Mouse (Mus musculus) kidney, embryonic 14.5 days (tissue): ENCODE data around the gene Ttc30a2. TPM values are rescaled to one million over a fixed set of nuclear protein-coding genes. Genes with fewer than 3 reads are reported as not detected.

Experiments used
- ATAC-seq: fragments of 200-750 bp; cut with Nextera tagmentation; 2 replicates; pipeline ENCODE4 v1.8.0; 2017; ENCODE audit warnings: moderate number of reproducible peaks, mild to moderate bottlenecking, moderate TSS enrichment, moderate library complexity; ENCODE audit not compliant: low FRiP score, low TSS enrichment
- H3K27ac ChIP-seq: fragments of 300-500 bp; sonication (generic); 2 replicates; pipeline ENCODE4 v1.5.1; 2014; ENCODE audit warnings: low read depth, mild to moderate bottlenecking, low read length, moderate library complexity, mixed read lengths
- H3K27me3 ChIP-seq: fragments of 300-500 bp; sonication (generic); 2 replicates; pipeline ENCODE4 v1.6.1; 2014; ENCODE audit warnings: mild to moderate bottlenecking, low read length; ENCODE audit not compliant: control insufficient read depth, insufficient read depth
- H3K36me3 ChIP-seq: fragments of 300-500 bp; sonication (generic); 2 replicates; pipeline ENCODE4 v1.6.1; 2014; ENCODE audit warnings: low read length, mixed read lengths; ENCODE audit not compliant: control insufficient read depth, insufficient read depth
- H3K4me1 ChIP-seq: fragments of 300-500 bp; sonication (generic); 2 replicates; pipeline ENCODE4 v1.6.1; 2014; ENCODE audit warnings: low read length, mixed read lengths; ENCODE audit not compliant: control insufficient read depth, insufficient read depth
- H3K4me2 ChIP-seq: fragments of 300-500 bp; sonication (generic); replicated peaks from 2 replicates; pipeline ENCODE4 v1.6.1; 2014; ENCODE audit warnings: low read depth, mild to moderate bottlenecking, low read length
- H3K4me3 ChIP-seq: fragments of 300-500 bp; sonication (generic); 2 replicates; pipeline ENCODE4 v1.5.1; 2014; ENCODE audit warnings: mild to moderate bottlenecking, low read length
- H3K9ac ChIP-seq: fragments of 300-500 bp; sonication (generic); 2 replicates; pipeline ENCODE4 v1.6.1; 2014; ENCODE audit warnings: low read depth, mild to moderate bottlenecking, low read length, moderate library complexity
- H3K9me3 ChIP-seq: fragments of 300-500 bp; sonication (generic); 2 replicates; pipeline ENCODE4 v1.6.1; 2016; ENCODE audit warnings: low read length; ENCODE audit not compliant: control insufficient read depth
- WGBS: fragments of 180-500 bp; shearing (Covaris S2); extraction: QIAGEN DNeasy Blood & Tissue Kit; methylation state at CpG from one replicate; pipeline ENCODE4 v1.1.7; 2014; 5-methylcytosine and 5-hydroxymethylcytosine counted together
- polyA plus RNA-seq: library from polyadenylated mRNA; unstranded; fragments of >200 nt; fragmentation: Nextera tagmentation; extraction: Ambion mirVana; gene quantifications from 2 replicates; pipeline ENCODE4 v1.2.1, GENCODE M21; 2014

The Ttc30a2 gene
- polyA plus RNA-seq, 1 experiment from 2014 or later = 0.76 TPM

DNA sequence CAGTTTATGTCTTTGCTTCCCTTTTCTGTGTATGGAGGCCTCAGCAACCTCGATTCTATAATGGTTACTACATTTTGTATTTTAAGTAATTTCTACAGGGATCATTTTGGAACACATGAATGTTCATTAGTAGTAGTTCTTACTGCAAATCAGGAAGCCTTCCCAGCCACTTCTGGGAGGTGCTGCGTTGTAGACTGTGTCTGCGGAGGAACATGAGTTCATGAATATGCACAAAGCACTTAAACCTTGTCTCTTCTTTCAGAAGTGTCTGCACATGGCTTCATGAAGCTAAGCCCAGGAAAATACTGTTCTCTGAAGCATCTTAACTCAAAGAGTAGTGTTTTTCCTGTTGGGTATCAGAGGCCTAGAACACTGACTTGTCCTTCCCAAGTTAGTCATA, 50.0 kb downstream of the Ttc30a2 start:
- Histone ChIP-seq H3K36me3 (peaks cover 20% of the 10 kb centered on the region), H3K4me2 (no peak overlapping the region), H3K9ac (no peak overlapping the region), H3K27ac (no peak overlapping the region), H3K9me3 (no peaks in the 10 kb centered on the region), H3K4me1 (no peaks in the 10 kb centered on the region), H3K27me3 (no peaks in the 10 kb centered on the region), H3K4me3 (no peak overlapping the region)
- WGBS = 98% methylated on average over 3 of the region's 3 CpGs
- ATAC-seq = no peak

GRCm38 (mm10) chr2:75926061-75926460, 51.9 kb downstream of the Ttc30a2 start:
- Histone ChIP-seq H3K4me1 (no peaks in the 10 kb centered on the region), H3K9me3 (no peaks in the 10 kb centered on the region), H3K27ac (no peak overlapping the region), H3K4me3 (no peak overlapping the region), H3K9ac (no peak overlapping the region), H3K36me3 (peaks cover 24% of the 10 kb centered on the region), H3K27me3 (no peaks in the 10 kb centered on the region), H3K4me2 (no peak overlapping the region)
- no peak for ATAC-seq
- WGBS = 82% methylated on average over 5 of the region's 5 CpGs

Other genes starting within 250 kb of the Ttc30a2 start
- gene Agps, start 146.0 kb downstream of the Ttc30a2 start, polyA plus RNA-seq = 33.9 and 51.3 TPM in 2 replicates
- gene Ttc30b, start 39.6 kb downstream of the Ttc30a2 start, polyA plus RNA-seq = 8.3 and 10.8 TPM in 2 replicates
- 7.3 and 8.5 TPM in 2 replicates for gene Ttc30a1, start 3.8 kb upstream of the Ttc30a2 start, polyA plus RNA-seq